Mouse (Mus musculus): Measurements from ENCODE around the gene Tmem156.

Tmem156 gene

DNA sequence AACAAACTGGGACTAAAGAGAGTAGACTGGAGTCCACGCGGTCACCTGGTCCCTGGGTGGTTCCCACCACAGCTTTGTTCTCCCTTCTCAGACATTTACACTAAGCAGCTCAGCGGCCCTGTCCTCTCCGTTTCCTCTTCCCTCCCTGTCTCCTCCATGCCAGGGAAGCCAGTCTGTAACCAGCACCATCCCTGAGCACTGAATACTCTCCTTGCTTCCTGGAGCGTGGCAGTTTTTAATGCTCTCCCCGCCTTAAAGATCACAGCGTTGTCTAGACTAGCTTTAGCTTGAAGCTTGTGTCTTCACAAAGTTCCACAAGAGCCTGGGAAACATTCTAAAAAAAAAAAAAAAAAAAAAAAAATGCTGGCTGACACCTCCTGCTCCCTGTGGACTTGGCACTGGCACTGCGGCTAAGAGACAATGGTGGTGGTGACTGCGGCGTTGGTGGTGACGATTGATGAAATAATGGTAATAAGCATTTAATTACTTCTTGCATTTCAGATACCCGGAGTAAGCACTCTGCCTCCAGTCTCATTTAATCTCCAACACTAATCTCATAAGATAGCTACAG lies 44.6 kb downstream of the Tmem156 start:
- in situ Hi-C loops (cut with MboI, MseI) = no loop called here

- in situ Hi-C loops (cut with MboI, MseI) = no loop called here
Measured at GRCm38 (mm10) chr5:65046442-65047284, 45.3 kb downstream of the Tmem156 start.

GRCm38 (mm10) chr5:65045642-65046370 lies 46.1 kb downstream of the Tmem156 start:
- in situ Hi-C loops (cut with MboI, MseI) = no loop called here

GRCm38 (mm10) chr5:65043407-65043895 lies 48.5 kb downstream of the Tmem156 start:
- in situ Hi-C loops (cut with MboI, MseI) = no loop called here

- in situ Hi-C loops (cut with MboI, MseI) = no loop called here
Measured at GRCm38 (mm10) chr5:65040463-65040862, 51.5 kb downstream of the Tmem156 start.

DNA sequence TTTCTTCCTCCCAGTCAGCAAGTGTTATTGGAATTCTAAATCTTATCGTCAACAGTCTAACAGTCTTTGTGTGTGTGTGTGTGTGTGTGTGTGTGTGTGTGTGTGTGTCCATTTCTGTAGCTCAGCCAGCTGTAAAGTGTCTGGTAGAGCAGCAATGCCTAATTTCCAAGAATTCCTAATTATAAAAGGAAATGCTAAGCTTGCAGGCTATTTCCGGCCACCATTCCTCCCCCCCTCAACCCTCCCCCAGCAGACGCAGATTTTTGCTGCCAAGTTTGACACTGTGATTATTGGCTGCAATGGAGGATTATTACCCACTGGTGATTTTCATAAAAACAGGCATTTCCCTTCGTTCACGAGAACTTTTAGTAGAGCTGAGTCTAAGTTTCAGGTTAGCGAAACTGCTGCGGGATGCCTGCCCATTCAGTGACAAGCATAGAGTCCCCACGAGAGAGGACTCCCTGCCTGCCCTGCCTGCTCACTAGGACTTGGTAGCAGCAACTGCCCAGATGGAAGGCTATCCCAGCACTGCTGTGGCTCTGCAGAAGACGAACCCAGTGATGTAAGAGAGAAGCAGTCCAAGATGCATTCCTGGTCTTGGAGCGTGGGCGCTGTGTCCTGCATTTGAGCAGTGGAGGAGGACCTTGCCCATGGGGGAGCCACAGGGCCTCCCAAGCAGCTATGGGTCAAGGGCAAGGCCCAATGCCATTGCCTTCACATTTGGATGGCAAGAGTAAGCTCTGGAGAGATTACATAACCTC lies 52.9 kb downstream of the Tmem156 start:
- in situ Hi-C loops (cut with MboI, MseI) = no loop called here

DNA sequence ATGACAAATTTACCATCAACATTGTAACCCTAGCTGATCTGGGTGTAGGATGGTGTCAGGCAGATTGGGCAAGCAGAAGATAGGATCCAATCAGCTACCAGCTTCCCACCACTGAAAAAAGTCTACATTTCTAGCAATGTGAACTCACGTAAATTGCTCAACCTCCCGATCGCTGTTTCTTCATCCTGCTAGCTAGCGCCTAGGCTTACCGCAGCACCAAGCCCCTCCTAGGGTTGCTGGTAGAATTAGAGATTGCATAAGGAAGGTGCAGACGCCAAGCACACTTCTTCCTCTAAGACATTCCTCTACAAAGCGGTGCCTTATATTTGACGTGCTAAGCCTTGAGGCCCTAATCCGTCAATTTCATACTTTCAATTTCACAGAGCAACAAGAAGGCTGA lies 53.6 kb downstream of the Tmem156 start:
- in situ Hi-C loops (cut with MboI, MseI) = no loop called here

DNA sequence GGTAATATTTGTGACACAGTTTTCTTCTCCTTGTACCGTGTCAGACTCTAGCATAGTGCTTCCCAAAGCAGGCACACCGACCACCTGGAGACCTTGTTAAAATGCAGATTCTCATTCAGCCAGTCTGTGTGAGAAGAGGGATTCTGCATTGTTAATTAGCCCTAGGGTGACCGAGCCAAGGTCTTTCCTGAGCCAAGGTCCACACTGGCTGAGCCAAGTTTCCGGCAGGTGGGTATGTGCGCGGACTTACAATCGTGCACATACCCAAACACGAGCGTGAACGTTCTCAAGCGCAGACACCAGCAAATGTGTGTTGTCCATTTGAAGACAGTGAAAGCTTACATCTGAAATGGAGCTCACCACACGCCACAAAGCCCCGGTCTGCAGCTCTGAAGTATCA lies 55.3 kb downstream of the Tmem156 start:
- in situ Hi-C loops (cut with MboI, MseI) = no loop called here

- in situ Hi-C loops (cut with MboI, MseI) = no loop called here
Measured at GRCm38 (mm10) chr5:65028019-65028418, 63.9 kb downstream of the Tmem156 start.

- in situ Hi-C loops (cut with MboI, MseI) = no loop called here
Measured at GRCm38 (mm10) chr5:65026776-65027175, 65.2 kb downstream of the Tmem156 start.

DNA sequence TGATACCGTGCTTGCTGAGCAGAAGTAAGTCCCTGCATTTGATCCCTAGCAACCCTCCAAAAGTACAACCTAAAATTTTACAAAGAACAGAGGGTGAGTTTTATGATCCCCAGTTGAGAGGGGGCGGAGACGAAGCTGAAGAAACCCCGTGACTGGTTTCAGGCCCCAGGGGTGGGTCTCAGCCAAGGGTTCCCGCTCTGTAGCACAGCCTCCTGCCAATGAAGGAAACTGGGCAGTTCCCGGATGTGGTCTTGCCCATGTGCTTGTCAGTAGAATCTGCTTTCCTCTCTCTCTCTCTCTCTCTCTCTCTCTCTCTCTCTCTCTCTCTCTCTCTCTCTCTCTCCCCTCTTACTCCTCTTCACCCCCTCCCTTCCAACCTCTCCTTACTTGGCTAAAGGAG lies 66.0 kb downstream of the Tmem156 start:
- in situ Hi-C loops (cut with MboI, MseI) = no loop called here

- in situ Hi-C loops (cut with MboI, MseI) = no loop called here
Measured at GRCm38 (mm10) chr5:65024641-65025040, 67.3 kb downstream of the Tmem156 start.

DNA sequence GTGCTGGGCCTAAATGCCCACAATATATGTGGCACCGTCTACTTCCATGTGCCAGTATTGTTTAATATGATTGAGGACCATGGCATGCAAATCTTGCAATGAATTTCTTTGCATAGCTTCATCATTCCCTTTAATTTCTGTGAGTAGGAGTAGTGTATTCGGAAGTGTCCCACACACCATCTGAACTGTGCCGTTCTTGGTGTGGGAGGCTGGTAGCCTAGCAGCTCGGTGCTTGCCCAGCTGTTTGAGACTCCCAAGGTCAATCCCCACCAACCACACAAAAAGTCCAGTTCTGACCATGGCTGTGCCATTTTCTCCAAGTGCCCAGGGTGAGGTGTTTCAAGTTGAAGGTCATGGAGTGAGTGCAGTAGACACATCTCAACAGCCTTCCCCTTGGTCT lies 69.9 kb downstream of the Tmem156 start:
- in situ Hi-C loops (cut with MboI, MseI) = no loop called here

GRCm38 (mm10) chr5:65019823-65020222 lies 72.1 kb downstream of the Tmem156 start:
- in situ Hi-C loops (cut with MboI, MseI) = no loop called here

DNA sequence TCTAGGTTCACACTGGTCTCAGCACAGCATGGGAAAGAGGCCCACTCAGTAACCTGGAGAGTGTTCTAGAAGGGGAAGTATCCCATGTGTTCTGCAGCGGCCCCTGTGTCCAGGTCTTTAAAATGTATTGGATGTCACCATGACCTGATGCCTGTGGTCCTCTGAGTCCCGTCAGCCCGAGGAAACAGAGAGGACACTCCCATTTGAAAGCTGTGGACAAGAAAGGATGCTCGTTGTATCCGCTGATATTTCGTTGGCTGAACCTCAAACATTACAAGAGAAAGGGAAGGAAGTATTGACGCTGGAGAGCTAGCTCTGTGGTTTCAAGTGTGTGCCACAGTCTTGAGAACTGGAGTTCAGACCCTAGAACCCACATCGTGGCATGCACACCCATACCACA lies 72.8 kb downstream of the Tmem156 start:
- in situ Hi-C loops (cut with MboI, MseI) = no loop called here

GRCm38 (mm10) chr5:65015508-65015907 lies 76.4 kb downstream of the Tmem156 start:
- in situ Hi-C loops (cut with MboI, MseI) = no loop called here

DNA sequence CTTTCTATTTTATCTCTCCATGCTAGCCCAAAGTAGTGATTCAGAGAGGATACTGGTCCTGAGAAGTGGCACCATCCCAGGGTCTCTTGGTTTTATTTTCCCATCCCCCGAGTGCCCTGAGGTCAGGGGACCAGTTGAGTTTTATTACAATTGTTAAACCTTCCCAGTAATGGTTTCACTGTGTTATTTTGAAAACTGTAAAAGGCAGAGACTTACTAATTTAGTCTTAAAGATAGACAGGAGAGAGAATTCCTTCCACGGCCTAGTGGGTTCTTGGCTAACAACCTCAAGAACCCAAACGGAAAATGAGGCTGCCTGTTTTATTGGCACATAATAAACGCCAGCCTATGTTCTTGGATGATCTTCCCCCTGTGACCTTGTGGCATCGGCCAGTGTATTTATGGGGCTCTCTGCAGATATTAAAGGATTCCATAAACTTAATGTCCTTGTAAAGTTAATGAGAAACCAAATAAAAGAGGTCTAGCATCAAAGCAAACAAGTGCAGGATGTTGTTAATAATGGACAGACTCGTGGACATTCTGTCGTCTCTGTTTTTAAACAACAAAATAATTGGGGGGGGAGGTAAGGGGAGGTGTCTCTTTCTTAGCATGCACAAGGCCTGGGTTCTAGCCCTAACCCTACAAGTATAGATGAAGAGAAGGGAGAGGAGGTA lies 79.9 kb downstream of the Tmem156 start:
- in situ Hi-C loops (cut with MboI, MseI) = no loop called here

DNA sequence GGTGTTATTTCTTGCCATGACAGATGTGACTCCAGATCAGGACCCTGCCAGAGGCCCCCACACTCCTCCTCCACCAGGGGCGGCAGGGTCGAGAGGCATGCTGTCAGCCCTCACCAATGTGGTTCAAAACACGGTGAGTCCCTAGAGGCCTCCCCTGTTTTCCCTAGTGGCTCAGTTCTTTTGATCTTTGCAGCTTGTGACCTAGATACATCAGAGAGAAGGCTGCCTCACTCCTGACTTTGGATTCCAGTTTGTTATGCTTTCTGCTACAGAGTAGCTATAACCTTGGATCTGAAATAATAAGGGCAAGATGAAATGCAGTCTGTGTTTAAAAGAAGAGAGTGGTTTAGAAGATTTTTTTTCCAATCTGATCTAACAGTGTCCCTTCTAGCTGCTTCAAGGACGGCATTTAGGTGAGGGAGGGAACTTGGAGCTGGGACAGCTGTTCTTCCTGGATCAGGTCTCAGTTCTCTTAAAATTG lies 85.9 kb downstream of the Tmem156 start:
- in situ Hi-C loops (cut with MboI, MseI) = no loop called here

DNA sequence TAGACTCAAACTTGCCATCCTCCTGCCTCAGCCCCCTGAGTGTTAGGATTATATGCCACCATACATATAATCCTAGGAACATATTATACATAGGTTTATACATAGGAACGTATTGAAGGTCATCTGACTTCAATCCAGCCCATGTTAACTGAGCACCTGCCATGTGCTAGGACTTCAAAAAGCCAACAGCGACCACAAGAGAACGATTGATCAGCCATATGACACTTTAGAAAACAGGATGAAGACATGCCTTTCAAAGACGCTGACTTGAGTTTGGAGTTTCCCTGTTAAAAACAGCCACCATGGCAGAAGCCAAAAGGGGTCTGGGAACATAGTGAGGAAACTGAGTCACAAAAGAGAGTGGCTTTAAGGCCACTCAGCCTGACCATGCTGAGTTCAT lies 86.7 kb downstream of the Tmem156 start:
- in situ Hi-C loops (cut with MboI, MseI) = no loop called here
